Mouse (Mus musculus) kidney, postnatal 36 days (tissue): Measurements from ENCODE around the gene St3gal4.

Experiments
- DNase-seq, 2 experiments: peaks; one replicate each; pipeline ENCODE4 v3.0.0; 2021 to 2022; ENCODE audit warnings: mixed read lengths in 2 of 2

The St3gal4 gene

GRCm38 (mm10) chr9:35048449-35048848, 70.6 kb downstream of the St3gal4 start:
- no peak for DNase-seq

- peak; percentile 30 to 48 for DNase-seq
These were observed 73.3 kb downstream of the St3gal4 start for GRCm38 (mm10) chr9:35045756-35046155.

- peak; percentile 24 to 37 for DNase-seq
These were observed 74.0 kb downstream of the St3gal4 start for GRCm38 (mm10) chr9:35045031-35045531.

- DNase-seq, result peak in 1 of 2 experiments; percentile 40
These were observed 74.6 kb downstream of the St3gal4 start for GRCm38 (mm10) chr9:35044458-35044857.

- DNase-seq, result no peak
These were observed 75.4 kb downstream of the St3gal4 start for GRCm38 (mm10) chr9:35043619-35044018.

GRCm38 (mm10) chr9:35041493-35041892, 77.6 kb downstream of the St3gal4 start:
- no peak for DNase-seq

- DNase-seq, result no peak
These were observed 79.2 kb downstream of the St3gal4 start for GRCm38 (mm10) chr9:35039846-35040245.

GRCm38 (mm10) chr9:35038922-35039586, 80.0 kb downstream of the St3gal4 start:
- DNase-seq, result peak; percentile 49 to 61

- DNase-seq, result no peak
These were observed 84.0 kb downstream of the St3gal4 start for GRCm38 (mm10) chr9:35035074-35035473.

GRCm38 (mm10) chr9:35032457-35032856, 86.6 kb downstream of the St3gal4 start:
- DNase-seq, result peak in 1 of 2 experiments; percentile 29

GRCm38 (mm10) chr9:35030823-35031222, 88.2 kb downstream of the St3gal4 start:
- DNase-seq, result peak; percentile 51 to 59

- no peak for DNase-seq
These were observed 91.6 kb downstream of the St3gal4 start for GRCm38 (mm10) chr9:35027382-35027997.

GRCm38 (mm10) chr9:35026897-35027311, 92.2 kb downstream of the St3gal4 start:
- peak; percentile 45 to 49 for DNase-seq

GRCm38 (mm10) chr9:35026311-35026710, 92.8 kb downstream of the St3gal4 start:
- DNase-seq, result no peak

- DNase-seq, result no peak
These were observed 94.2 kb downstream of the St3gal4 start for GRCm38 (mm10) chr9:35024591-35025496.

GRCm38 (mm10) chr9:35021744-35022143, 97.3 kb downstream of the St3gal4 start:
- no peak for DNase-seq

- DNase-seq, result no peak
These were observed 98.9 kb downstream of the St3gal4 start for GRCm38 (mm10) chr9:35020015-35020653.

GRCm38 (mm10) chr9:35019372-35019771, 99.7 kb downstream of the St3gal4 start:
- DNase-seq, result peak; percentile 66 to 77

- DNase-seq, result no peak
These were observed 101.0 kb downstream of the St3gal4 start for GRCm38 (mm10) chr9:35018056-35018455.

GRCm38 (mm10) chr9:35017563-35017962, 101.5 kb downstream of the St3gal4 start:
- DNase-seq, result peak; percentile 20 to 41

GRCm38 (mm10) chr9:35016762-35017161, 102.3 kb downstream of the St3gal4 start:
- DNase-seq, result peak; percentile 36 to 63

GRCm38 (mm10) chr9:35007697-35008341, 111.2 kb downstream of the St3gal4 start:
- no peak for DNase-seq
